Comparison of ENCODE assay signal across 9 mouse cellular contexts in genomic region chr6:9077793-9078689, GRCm38 (mm10).
DNase-seq lines count a peak whose midpoint lies in the region; ATAC-seq and TF ChIP-seq lines count a peak whose summit lies in the region.
"Had no signal": no experiment of that assay in that cellular context is flagged by ENCODE, and none has a peak within 500 bp of the region (broad histone marks: within the 10 kb centered on the region; RNA-seq: fewer than 3 reads in every experiment).

No protein-coding gene starts in this region.

- 0 out of 2 replicates have a peak, but pooled peaks have one; percentile 52 for ATAC-seq in embryonic facial prominence, embryonic 13.5 days (ENCODE audit: insufficient number of reproducible peaks, insufficient read depth, low FRiP score, low TSS enrichment, low read depth)
- ATAC-seq in lung, embryonic 14.5 days (ENCODE audit: insufficient read depth): no peak
- ATAC-seq in CD4-positive, CD25-positive, alpha-beta regulatory T cell, adult 4 months: no peak
- no peak for ATAC-seq in megakaryocyte progenitor cell, adult 5-6 weeks (replicated peaks; ENCODE audit: poor library complexity)
- ATAC-seq: activated CD4-positive, CD25-positive, alpha-beta regulatory T cell, adult 4 months had no signal

- whole genome bisulfite sequencing in embryonic facial prominence, embryonic 13.5 days: 46% methylated on average over 4 of the region's 4 CpGs
- 79% methylated on average over 4 of the region's 4 CpGs for WGBS in embryonic facial prominence, embryonic 10.5 days
- 51% methylated on average over 4 of the region's 4 CpGs for WGBS in lung, embryonic 14.5 days
- WGBS in lung, adult 2 months: 43% methylated on average over 4 of the region's 4 CpGs

- no peaks in the 10 kb centered on the region for H3K9me3 ChIP-seq in embryonic facial prominence, embryonic 13.5 days
- no peaks in the 10 kb centered on the region for H3K9me3 ChIP-seq in embryonic facial prominence, embryonic 10.5 days
- no peaks in the 10 kb centered on the region for H3K9me3 ChIP-seq in lung, embryonic 14.5 days (ENCODE audit: low read depth, low read length)

- H3K27me3 ChIP-seq in embryonic facial prominence, embryonic 13.5 days: 0 out of 2 replicates have a peak, but pooled peaks cover 3% of the 10 kb centered on the region
- H3K27me3 ChIP-seq in embryonic facial prominence, embryonic 10.5 days (replicated peaks; ENCODE audit: low read depth, poor library complexity, severe bottlenecking): no peaks in the 10 kb centered on the region
- H3K27me3 ChIP-seq in lung, embryonic 14.5 days (ENCODE audit: insufficient read depth, low read length): no peaks in the 10 kb centered on the region

- no peaks in the 10 kb centered on the region for H3K36me3 ChIP-seq in embryonic facial prominence, embryonic 13.5 days
- no peaks in the 10 kb centered on the region for H3K36me3 ChIP-seq in embryonic facial prominence, embryonic 10.5 days (replicated peaks)
- H3K36me3 ChIP-seq in lung, embryonic 14.5 days (ENCODE audit: insufficient read depth): no peaks in the 10 kb centered on the region

- DNase-seq in embryonic facial prominence, embryonic 10.5 days (ENCODE audit: low spot score): no peak
- peak; percentile 6 for DNase-seq in lung, embryonic 14.5 days
- no peak for DNase-seq in lung, adult 2 months
- DNase-seq in layer of hippocampus, adult 9-10 months (ENCODE audit: low spot score): peak; percentile 29
- DNase-seq in skeletal muscle tissue, adult 2 months (ENCODE audit: low read depth, low spot score): peak; percentile 7

- H3K27ac ChIP-seq in embryonic facial prominence, embryonic 13.5 days: peak overlapping the region; percentile 39; the same call in 1 of the 2 replicates
- no peak overlapping the region for H3K27ac ChIP-seq in embryonic facial prominence, embryonic 10.5 days (replicated peaks)
- no peak overlapping the region for H3K27ac ChIP-seq in lung, embryonic 14.5 days (ENCODE audit: low read depth)

- H3K4me2 ChIP-seq in embryonic facial prominence, embryonic 13.5 days: no peak overlapping the region
- no peak overlapping the region for H3K4me2 ChIP-seq in lung, embryonic 14.5 days

- no peak for TF ChIP-seq POLR2A in lung, adult 2 months (IDR thresholded peaks at IDR 0.05; ENCODE audit: borderline replicate concordance, extremely low read depth, low read depth, low read length)

- peaks cover 9% of the 10 kb centered on the region for H3K4me1 ChIP-seq in embryonic facial prominence, embryonic 13.5 days
- no peaks in the 10 kb centered on the region for H3K4me1 ChIP-seq in embryonic facial prominence, embryonic 10.5 days
- no peaks in the 10 kb centered on the region for H3K4me1 ChIP-seq in lung, embryonic 14.5 days (ENCODE audit: insufficient read depth)
- H3K4me1 ChIP-seq in lung, adult 2 months (ENCODE audit: control insufficient read depth, insufficient read depth, low read length): no peaks in the 10 kb centered on the region

- no peak overlapping the region for H3K9ac ChIP-seq in embryonic facial prominence, embryonic 13.5 days
- no peak overlapping the region for H3K9ac ChIP-seq in lung, embryonic 14.5 days

- TF ChIP-seq CTCF in lung, embryonic 14.5 days (IDR thresholded peaks at IDR 0.05; ENCODE audit: low read depth): no peak
- TF ChIP-seq CTCF in lung, adult 2 months (IDR thresholded peaks at IDR 0.05; ENCODE audit: insufficient read depth, low read length): no peak

- no peak overlapping the region for H3K4me3 ChIP-seq in embryonic facial prominence, embryonic 13.5 days
- no peak overlapping the region for H3K4me3 ChIP-seq in embryonic facial prominence, embryonic 10.5 days
- no peak overlapping the region for H3K4me3 ChIP-seq in lung, embryonic 14.5 days (ENCODE audit: low read depth, low read length)
- H3K4me3 ChIP-seq in lung, adult 2 months (replicated peaks; ENCODE audit: extremely low read depth, low read depth, low read length): no peak overlapping the region

Comparison
In these comparisons a context has a peak if more than half of its experiments do, and no peak if none do; other contexts are left out.
1. DNase-seq: peak in lung, embryonic 14.5 days (single experiment), layer of hippocampus, adult 9-10 months (single experiment) and skeletal muscle tissue, adult 2 months (single experiment); none in embryonic facial prominence, embryonic 10.5 days (single experiment) and lung, adult 2 months (single experiment).